Mouse (Mus musculus): Measurements from ENCODE around the gene Bysl. TPM values are rescaled to one million over a fixed set of nuclear protein-coding genes. Genes with fewer than 3 reads are reported as not detected.
A peak's percentile ranks its signal among the peaks of the same experiment; 100 is the strongest.
"Not testable (repeated sequence)": the region's sequence is repeated elsewhere in the genome, so short reads cannot be mapped to it uniquely, and the experiment has no call there.

Gene Bysl
- 10 to 100 TPM; 16.9 to 18.6 (median 17.8) TPM for total RNA-seq (2022)

- DNase-seq (ENCODE audit: low spot score in 2 of 2) = peak; percentile 95 to 96
Measured at GRCm38 (mm10) chr17:47610849-47611660, at the start of gene Bysl, which contains the start of the genes Med20 and Gm20517. Bysl (minus strand) TSS chr17:47611492. Med20 (plus strand) TSS chr17:47611582. Gm20517 (plus strand) TSS chr17:47611589.

- no peak for DNase-seq (ENCODE audit: low spot score in 2 of 2)
Measured at GRCm38 (mm10) chr17:47658741-47659243, 47.5 kb upstream of the Bysl start.

GRCm38 (mm10) chr17:47657901-47658300 is 46.6 kb upstream of the Bysl start:
- DNase-seq (ENCODE audit: low spot score in 2 of 2) = no peak

- no peak for DNase-seq (ENCODE audit: low spot score in 2 of 2)
Measured at GRCm38 (mm10) chr17:47655697-47656096, 44.4 kb upstream of the Bysl start.

- DNase-seq (ENCODE audit: low spot score in 2 of 2) = not testable (repeated sequence)
Measured at GRCm38 (mm10) chr17:47654346-47654745, 43.1 kb upstream of the Bysl start.

- DNase-seq (ENCODE audit: low spot score in 2 of 2) = no peak
Measured at GRCm38 (mm10) chr17:47651953-47652352, 40.7 kb upstream of the Bysl start.

GRCm38 (mm10) chr17:47648966-47649365 is 37.7 kb upstream of the Bysl start:
- no peak for DNase-seq (ENCODE audit: low spot score in 2 of 2)

GRCm38 (mm10) chr17:47646683-47647082 is 35.4 kb upstream of the Bysl start:
- DNase-seq (ENCODE audit: low spot score in 2 of 2) = peak in 1 of 2 experiments; percentile 45

- DNase-seq (ENCODE audit: low spot score in 2 of 2) = no peak
Measured at GRCm38 (mm10) chr17:47642992-47643391, 31.7 kb upstream of the Bysl start.

- DNase-seq (ENCODE audit: low spot score in 2 of 2) = no peak
Measured at GRCm38 (mm10) chr17:47633999-47634770, 22.9 kb upstream of the Bysl start.

- no peak for DNase-seq (ENCODE audit: low spot score in 2 of 2)
Measured at GRCm38 (mm10) chr17:47632181-47632840, 21.0 kb upstream of the Bysl start.

GRCm38 (mm10) chr17:47630678-47631065 is 19.4 kb upstream of the Bysl start, which contains the start of gene Usp49:
Usp49 (plus strand) TSS chr17:47630690.
- no peak for DNase-seq (ENCODE audit: low spot score in 2 of 2)

- DNase-seq (ENCODE audit: low spot score in 2 of 2) = peak in 1 of 2 experiments; percentile 27
Measured at GRCm38 (mm10) chr17:47629717-47630677, 18.7 kb upstream of the Bysl start.

- peak; percentile 87 to 90 for DNase-seq (ENCODE audit: low spot score in 2 of 2)
Measured at GRCm38 (mm10) chr17:47628851-47629676, 17.8 kb upstream of the Bysl start.

GRCm38 (mm10) chr17:47627791-47628190 is 16.5 kb upstream of the Bysl start:
- no peak for DNase-seq (ENCODE audit: low spot score in 2 of 2)

GRCm38 (mm10) chr17:47626031-47626430 is 14.7 kb upstream of the Bysl start:
- no peak for DNase-seq (ENCODE audit: low spot score in 2 of 2)

- DNase-seq (ENCODE audit: low spot score in 2 of 2) = no peak
Measured at GRCm38 (mm10) chr17:47625088-47625487, 13.8 kb upstream of the Bysl start.

GRCm38 (mm10) chr17:47624572-47624971 is 13.3 kb upstream of the Bysl start:
- not testable (repeated sequence) for DNase-seq (ENCODE audit: low spot score in 2 of 2)

GRCm38 (mm10) chr17:47622912-47623554 is 11.7 kb upstream of the Bysl start:
- no peak for DNase-seq (ENCODE audit: low spot score in 2 of 2)

All from layer of hippocampus, adult 8-10 months (tissue).